Mouse (Mus musculus) erythroblast, adult 5-6 weeks (primary cell): Measurements from ENCODE around the gene Ttc37. TPM values are rescaled to one million over a fixed set of nuclear protein-coding genes. Genes with fewer than 3 reads are reported as not detected.
A peak's percentile ranks its signal among the peaks of the same experiment; 100 is the strongest.

ENCODE experiments used
- ATAC-seq: replicated peaks from 2 replicates; pipeline ENCODE4 v1.8.0; 2016; ENCODE audit warnings: moderate number of reproducible peaks, mild to moderate bottlenecking, moderate TSS enrichment, inconsistent platforms; ENCODE audit not compliant: poor library complexity, low FRiP score, severe bottlenecking
- total RNA-seq, 2 experiments: library from RNA; stranded (forward) in 1 of 2; stranded (reverse) in 1 of 2; fragments of 150-400 nt in 1 of 2; fragments of 200-764, 138-1000 nt in 1 of 2; gene quantifications; 2 replicates each; pipeline versions ENCODE4 v1.2.3 to v1.2.4; 2015 to 2017; ENCODE audit warnings: low replicate concordance in 2 of 2

Gene Ttc37
- 2.3 and 5.0 TPM in 2 replicates for total RNA-seq (2015; ENCODE audit: low replicate concordance)
- 4.9 and 10.0 TPM in 2 replicates for total RNA-seq (2017; ENCODE audit: low replicate concordance)

GRCm38 (mm10) chr13:76098493-76099303, at the start of gene Ttc37, which contains the start of gene Arsk:
Ttc37 (plus strand) TSS chr13:76098734.
Arsk (minus strand) TSS chr13:76098660.
- ATAC-seq = peak; percentile 94

- ATAC-seq = peak; percentile 72
Measured at GRCm38 (mm10) chr13:76055391-76056232, 42.9 kb upstream of the Ttc37 start.

DNA sequence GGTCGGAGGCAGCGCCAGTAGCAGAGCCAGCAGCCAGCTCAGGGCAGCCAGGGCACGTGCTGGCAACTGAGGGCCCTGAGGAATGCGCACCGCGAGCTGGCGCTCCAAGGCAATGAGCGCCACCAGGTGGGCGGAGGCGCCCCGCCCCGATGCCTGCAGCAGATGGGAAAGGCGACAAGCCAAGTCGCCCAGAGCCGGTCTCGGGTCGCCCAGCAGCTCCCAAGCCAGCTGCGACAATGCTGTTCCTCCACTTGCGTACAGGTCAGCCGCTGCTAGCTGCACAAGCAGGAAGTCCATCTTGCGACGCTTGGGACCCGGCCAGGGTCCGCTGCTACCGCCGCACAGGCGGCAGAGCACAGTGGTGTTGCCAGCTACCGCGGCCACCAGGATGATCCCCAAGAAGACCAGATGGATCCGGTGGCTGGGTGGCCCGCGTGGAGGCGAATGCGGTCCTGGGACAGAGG, 42.2 kb upstream of the Ttc37 start:
- ATAC-seq = peak; percentile 84

GRCm38 (mm10) chr13:76056896-76057266, 41.7 kb upstream of the Ttc37 start, which contains the start of gene Gpr150:
Gpr150 (minus strand) TSS chr13:76056996.
- ATAC-seq = no peak

- ATAC-seq = no peak
Measured at GRCm38 (mm10) chr13:76057267-76058069, 41.1 kb upstream of the Ttc37 start.

GRCm38 (mm10) chr13:76059591-76059990, 38.9 kb upstream of the Ttc37 start:
- no peak for ATAC-seq

- ATAC-seq = no peak
Measured at GRCm38 (mm10) chr13:76062126-76062525, 36.4 kb upstream of the Ttc37 start.

DNA sequence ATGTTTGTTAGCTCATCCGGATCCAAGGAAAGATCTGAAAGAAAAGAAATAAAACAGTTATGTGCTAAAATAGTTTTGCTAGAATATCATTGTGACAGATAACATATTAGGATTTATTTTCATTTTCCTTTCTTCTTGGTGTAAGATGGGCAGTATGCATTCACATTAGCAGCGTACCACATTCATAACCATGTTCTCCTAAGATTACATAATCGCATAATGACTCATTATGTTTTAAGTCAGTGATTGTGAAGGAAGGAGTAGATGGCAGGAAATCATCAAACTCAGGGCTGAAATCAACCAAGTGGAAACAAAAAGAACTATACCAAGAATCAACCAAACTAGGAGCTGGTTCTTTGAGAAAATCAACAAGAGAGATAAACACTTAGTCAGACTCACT, 36.0 kb upstream of the Ttc37 start:
- ATAC-seq = no peak

GRCm38 (mm10) chr13:76063548-76063947, 35.0 kb upstream of the Ttc37 start:
- no peak for ATAC-seq

DNA sequence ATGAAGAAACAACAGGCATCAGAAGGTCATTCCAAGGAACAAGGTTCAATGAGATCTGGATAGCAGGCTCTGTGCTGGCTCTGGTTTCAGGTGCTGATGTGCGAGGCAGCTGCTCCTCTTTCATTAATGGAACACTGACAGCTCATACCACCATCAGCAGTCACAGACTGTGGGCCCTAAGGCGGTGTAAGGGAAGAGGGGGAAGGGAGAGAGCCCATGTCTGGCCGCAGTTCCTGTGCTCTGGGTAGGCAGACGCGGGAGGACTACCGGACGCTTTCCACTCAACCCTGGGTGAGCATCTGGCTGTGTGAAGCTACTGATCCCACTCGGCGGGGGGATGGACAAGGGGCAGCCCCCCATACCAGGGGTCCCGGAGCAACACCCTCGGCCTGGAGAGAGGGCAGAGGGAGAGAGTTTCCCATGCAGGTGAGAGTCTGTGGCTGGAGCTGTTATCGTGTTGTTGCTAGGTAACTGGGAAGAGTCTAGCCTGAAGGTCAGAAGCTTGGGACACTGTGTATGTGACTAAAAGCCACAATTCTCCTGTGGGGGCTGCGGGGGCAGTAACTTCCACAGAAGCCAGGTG, 34.1 kb upstream of the Ttc37 start:
- no peak for ATAC-seq

DNA sequence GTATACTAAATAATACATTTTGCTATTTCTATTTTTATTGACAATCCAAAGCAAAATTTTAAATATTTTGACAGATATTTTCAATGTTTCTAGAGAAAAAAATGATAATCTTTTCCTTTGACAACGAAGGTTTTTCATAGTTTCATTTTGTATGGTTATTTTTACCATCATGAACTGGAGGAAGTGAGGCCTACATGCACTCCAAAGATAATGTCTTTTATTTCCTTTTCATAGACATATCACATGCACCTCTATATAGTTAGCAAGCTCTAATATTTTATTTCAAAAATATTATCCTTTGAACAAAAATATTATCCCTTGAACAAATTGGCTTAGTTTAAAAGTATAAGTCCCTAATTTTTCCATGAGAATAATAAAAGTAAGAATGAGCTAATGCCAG, 24.2 kb upstream of the Ttc37 start:
- no peak for ATAC-seq

GRCm38 (mm10) chr13:76098116-76098492, 430 bp upstream of the Ttc37 start:
- ATAC-seq = peak; percentile 77

DNA sequence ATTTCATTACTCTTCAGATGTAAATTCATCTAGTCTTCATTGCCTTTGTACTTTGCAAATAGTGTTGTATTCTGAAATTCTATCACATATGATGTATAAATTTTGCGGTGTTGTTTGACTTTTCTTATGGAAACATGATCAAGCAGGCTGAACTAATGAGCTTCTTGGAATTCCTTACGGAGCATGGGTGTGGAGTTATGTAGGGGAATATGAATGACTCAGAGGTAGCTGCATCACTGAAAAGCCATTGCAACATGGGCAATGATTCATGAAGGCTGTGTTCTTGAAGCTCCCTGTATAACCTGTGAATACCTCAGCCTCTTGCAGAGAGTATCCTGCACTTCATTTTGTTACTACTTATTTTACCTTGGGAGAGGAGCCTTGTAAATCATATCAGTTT, 3.5 kb downstream of the Ttc37 start:
- no peak for ATAC-seq

DNA sequence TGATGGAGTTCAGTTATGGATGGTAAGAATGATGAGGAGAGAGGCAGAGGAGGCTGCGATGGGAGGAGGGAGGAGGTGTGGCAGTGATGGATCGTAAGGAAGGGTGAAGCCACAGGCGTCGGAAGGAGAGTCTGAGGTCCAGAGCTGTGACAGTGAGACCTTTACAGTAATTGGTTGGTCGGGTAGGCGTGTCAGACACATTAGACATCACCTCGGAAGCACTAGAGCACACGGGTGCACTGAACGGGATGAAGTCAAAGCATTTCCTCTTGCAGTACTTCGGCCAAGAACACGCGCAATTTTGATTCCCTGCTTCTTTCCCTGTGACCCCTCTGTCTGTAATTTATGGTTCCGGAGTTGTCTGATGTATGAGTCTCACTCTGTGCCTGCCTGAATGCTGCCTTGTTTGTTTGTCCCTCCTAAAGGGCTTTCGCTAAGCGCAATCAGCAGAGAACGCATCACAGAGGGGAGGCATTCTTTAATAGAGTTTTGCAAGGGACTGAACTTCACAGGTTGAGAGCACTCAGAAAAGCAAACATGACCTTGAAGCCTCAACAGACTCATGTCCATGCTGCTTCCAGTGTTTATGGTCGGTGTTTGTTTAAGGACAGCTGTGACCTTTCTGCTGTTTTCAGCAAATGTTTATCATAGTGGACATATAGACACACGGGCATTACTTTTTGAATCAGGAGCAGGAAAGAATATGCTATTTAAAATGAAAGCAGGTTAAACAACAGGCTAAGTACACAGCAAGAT, 10.7 kb downstream of the Ttc37 start:
- ATAC-seq = no peak

DNA sequence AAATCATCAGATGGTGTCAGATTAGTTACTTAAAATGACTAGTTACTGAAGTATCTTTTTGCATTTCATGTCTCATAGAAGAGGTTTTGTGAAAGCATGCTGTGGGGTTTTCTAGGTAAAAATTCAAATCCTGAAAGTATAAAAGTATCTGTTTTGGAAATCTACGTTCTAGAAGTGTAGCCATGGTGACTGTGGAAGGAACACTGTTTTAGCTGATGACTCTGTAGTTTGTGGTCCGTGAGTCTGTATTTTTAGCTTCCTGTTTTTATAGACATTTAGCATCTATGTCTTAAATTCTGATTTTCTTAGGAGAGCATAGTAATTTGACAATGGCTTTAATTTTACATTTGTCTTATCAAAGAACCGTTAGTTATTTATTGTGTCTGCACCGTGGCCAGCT, 30.3 kb downstream of the Ttc37 start:
- ATAC-seq = no peak

- ATAC-seq = no peak
Measured at GRCm38 (mm10) chr13:76132415-76132814, 33.9 kb downstream of the Ttc37 start.

DNA sequence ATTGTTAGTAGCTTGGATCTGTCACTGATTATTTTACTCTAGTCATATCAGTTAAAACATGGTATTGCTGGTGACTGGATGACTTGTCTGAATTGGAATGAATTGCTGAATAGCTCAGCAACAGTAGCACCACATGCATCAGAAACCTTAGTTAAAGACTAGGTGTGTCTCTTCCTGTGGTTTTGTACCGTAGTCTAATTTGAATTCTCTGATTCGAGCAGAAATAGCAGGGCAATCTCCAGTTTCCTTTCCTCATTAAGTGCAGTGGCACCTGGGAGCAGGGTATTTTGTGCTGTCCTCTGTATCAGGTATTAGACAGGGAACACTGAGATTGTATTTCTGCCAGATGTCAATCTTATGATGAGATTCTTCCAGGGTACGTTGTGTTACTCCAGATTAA, 40.3 kb downstream of the Ttc37 start:
- no peak for ATAC-seq

DNA sequence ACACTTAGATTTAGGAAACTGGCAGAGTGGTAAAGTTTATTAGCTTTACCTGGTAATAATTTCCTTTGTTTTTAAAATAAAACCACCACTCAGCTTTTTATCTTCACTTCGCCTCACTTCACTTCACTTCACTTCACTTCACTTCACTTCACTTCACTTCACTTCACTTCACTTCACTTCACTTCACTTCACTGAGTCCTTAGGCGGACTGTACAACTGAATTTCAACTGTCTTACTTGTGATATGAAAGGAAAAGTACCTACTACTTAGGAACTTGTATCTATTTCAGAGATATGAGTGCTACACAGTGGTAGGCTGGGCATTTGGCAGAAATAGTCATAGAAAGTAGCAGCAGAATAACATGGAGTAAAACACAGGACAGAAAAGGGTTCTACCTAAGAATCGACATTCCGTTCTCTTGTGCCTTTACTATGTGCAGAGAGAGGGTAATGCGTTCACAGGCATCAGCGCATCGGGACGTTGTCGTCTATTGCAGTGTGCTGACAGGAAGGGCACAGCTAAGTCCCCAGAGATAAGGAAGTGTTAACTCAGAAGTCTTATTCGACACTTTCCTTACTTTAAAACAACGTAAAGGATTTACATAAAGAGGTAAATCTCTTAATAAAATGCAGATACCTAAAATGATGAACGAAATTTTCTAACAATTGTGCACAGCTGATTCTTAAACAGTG, 42.7 kb downstream of the Ttc37 start:
- ATAC-seq = no peak
